Mouse (Mus musculus) MEL-GATA-1-ER (cell line): ENCODE data around the gene Notch4.

Source experiments
- DNase-seq: peaks from one replicate; pipeline ENCODE4 v3.0.0-alpha.2; 2012; ENCODE audit warnings: low read depth; ENCODE audit errors: extremely low read depth

The Notch4 gene

GRCm38 (mm10) chr17:34624981-34625380, 60.9 kb downstream of the Notch4 start:
- no peak for DNase-seq

GRCm38 (mm10) chr17:34626062-34626772, 62.1 kb downstream of the Notch4 start:
- no peak for DNase-seq

GRCm38 (mm10) chr17:34626773-34627092, 62.7 kb downstream of the Notch4 start:
- no peak for DNase-seq

GRCm38 (mm10) chr17:34627093-34627942, 63.2 kb downstream of the Notch4 start:
- peak; percentile 94 for DNase-seq

- no peak for DNase-seq
Observed at GRCm38 (mm10) chr17:34627943-34628643, 64.0 kb downstream of the Notch4 start, which contains the start of gene Ppt2. Gene Ppt2, minus strand, starts transcription at chr17:34628510.

GRCm38 (mm10) chr17:34628644-34628967, 64.5 kb downstream of the Notch4 start:
- no peak for DNase-seq

- no peak for DNase-seq
Observed at GRCm38 (mm10) chr17:34629221-34629751, 65.2 kb downstream of the Notch4 start, which contains the start of gene Prrt1. Gene Prrt1, plus strand, starts transcription at chr17:34629533.

GRCm38 (mm10) chr17:34629796-34630603, 65.9 kb downstream of the Notch4 start:
- DNase-seq: no peak

- DNase-seq: no peak
Observed at GRCm38 (mm10) chr17:34630761-34631301, 66.8 kb downstream of the Notch4 start.

GRCm38 (mm10) chr17:34631647-34632046, 67.6 kb downstream of the Notch4 start:
- DNase-seq: no peak

- DNase-seq: peak; percentile 89
Observed at GRCm38 (mm10) chr17:34632261-34632691, 68.2 kb downstream of the Notch4 start.

GRCm38 (mm10) chr17:34635671-34636070, 71.6 kb downstream of the Notch4 start:
- DNase-seq: no peak

- DNase-seq: no peak
Observed at GRCm38 (mm10) chr17:34637459-34637858, 73.4 kb downstream of the Notch4 start.
